Mouse (Mus musculus) neural tube, embryonic 11.5 days (tissue): Measurements from ENCODE around the gene Myo18a. TPM values are rescaled to one million over a fixed set of nuclear protein-coding genes. Genes with fewer than 3 reads are reported as not detected.

Experiments used
- ATAC-seq: fragments of 200-750 bp; cut with Nextera tagmentation; 2 replicates; pipeline ENCODE4 v1.8.0; 2017; ENCODE audit warnings: moderate number of reproducible peaks, mild to moderate bottlenecking, moderate TSS enrichment, moderate library complexity; ENCODE audit not compliant: insufficient read depth, low FRiP score, low TSS enrichment
- DNase-seq: peaks from one replicate; pipeline ENCODE4 v3.0.0-alpha.2; 2015; ENCODE audit warnings: low spot score
- H3K27ac ChIP-seq: fragments of 300-500 bp; sonication (generic); 2 replicates; pipeline ENCODE4 v1.5.1; 2014; ENCODE audit warnings: low read depth, mild to moderate bottlenecking, low read length
- H3K27me3 ChIP-seq: fragments of 300-500 bp; sonication (generic); 2 replicates; pipeline ENCODE4 v1.6.1; 2014; ENCODE audit warnings: mild to moderate bottlenecking, low read length, mixed read lengths; ENCODE audit not compliant: control insufficient read depth, insufficient read depth
- H3K36me3 ChIP-seq: fragments of 300-500 bp; sonication (generic); 2 replicates; pipeline ENCODE4 v1.6.1; 2014; ENCODE audit warnings: mild to moderate bottlenecking, low read length, moderate library complexity, mixed read lengths; ENCODE audit not compliant: control insufficient read depth, insufficient read depth
- H3K4me1 ChIP-seq: fragments of 300-500 bp; sonication (generic); 2 replicates; pipeline ENCODE4 v1.6.1; 2014; ENCODE audit warnings: low read length, mixed read lengths; ENCODE audit not compliant: control insufficient read depth, insufficient read depth
- H3K4me2 ChIP-seq: fragments of 300-500 bp; sonication (generic); 2 replicates; pipeline ENCODE4 v1.6.1; 2014; ENCODE audit warnings: low read depth, mild to moderate bottlenecking, moderate library complexity
- H3K4me3 ChIP-seq: fragments of 300-500 bp; sonication (generic); 2 replicates; pipeline ENCODE4 v1.5.1; 2014; ENCODE audit warnings: low read depth, low read length
- H3K9ac ChIP-seq: fragments of 300-500 bp; sonication (generic); 2 replicates; pipeline ENCODE4 v1.6.1; 2014; ENCODE audit warnings: mild to moderate bottlenecking, low read length
- H3K9me3 ChIP-seq: fragments of 300-500 bp; sonication (generic); 2 replicates; pipeline ENCODE4 v1.6.1; 2016; ENCODE audit warnings: low read length; ENCODE audit not compliant: control insufficient read depth
- WGBS: fragments of 180-500 bp; shearing (Covaris S2); extraction: QIAGEN DNeasy Blood & Tissue Kit; methylation state at CpG from one replicate; pipeline ENCODE4 v1.1.7; 2014; 5-methylcytosine and 5-hydroxymethylcytosine counted together
- polyA plus RNA-seq: library from polyadenylated mRNA; unstranded; fragments of >200 nt; fragmentation: Nextera tagmentation; extraction: Ambion mirVana; gene quantifications from 2 replicates; pipeline ENCODE4 v1.2.1, GENCODE M21; 2014

Gene Myo18a
- polyA plus RNA-seq, 1 experiment from 2014 or later, result 31.3 TPM

DNA sequence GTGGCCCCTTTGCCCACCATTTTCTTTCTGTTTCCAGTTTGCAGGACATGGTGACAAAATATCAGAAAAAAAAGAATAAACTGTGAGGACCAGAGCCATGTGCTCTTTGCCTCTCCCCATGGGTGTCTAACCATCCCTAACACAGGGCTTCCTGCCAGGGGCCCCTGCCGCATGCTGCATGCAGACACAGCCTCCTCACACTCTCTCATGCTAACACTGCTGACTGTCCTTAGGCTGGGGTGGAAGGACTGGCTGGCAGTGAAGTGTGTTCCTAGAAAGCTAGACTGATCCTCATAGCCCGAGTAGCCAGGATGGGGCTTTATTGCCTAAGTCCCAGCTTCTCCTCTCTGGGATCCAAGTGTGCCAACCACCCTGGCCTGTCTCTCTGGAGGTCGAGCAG is 91.6 kb downstream of the Myo18a start:
- Histone ChIP-seq H3K9ac (no peak overlapping the region), H3K27ac (no peak overlapping the region), H3K4me1 (peaks cover 40% of the 10 kb centered on the region), H3K36me3 (peaks cover 7% of the 10 kb centered on the region), H3K4me2 (no peak overlapping the region), H3K4me3 (no peak overlapping the region), H3K27me3 (peaks cover 16% of the 10 kb centered on the region), H3K9me3 (no peaks in the 10 kb centered on the region)
- no peak for ATAC-seq
- no peak for DNase-seq
- 68% methylated on average over 3 of the region's 3 CpGs for WGBS

DNA sequence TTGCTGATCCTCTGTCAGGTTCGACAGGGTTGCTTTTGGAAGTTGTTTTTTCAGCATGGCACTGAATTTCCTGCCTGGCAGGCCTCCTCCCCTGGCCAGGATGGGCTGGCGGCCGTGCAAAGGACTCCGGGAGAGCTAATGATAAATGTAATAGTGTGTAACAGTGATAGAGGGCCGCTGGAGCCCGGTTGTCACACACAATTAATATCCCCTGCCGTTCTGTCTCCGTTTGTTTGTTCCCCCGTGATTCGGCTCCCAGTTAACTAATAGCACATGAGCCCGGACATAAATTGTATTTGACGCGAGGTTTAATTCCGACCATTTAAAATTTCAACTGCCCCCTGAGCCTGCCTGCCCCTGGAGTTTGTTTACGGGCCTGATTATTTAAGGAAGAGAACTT is 92.3 kb downstream of the Myo18a start:
- ATAC-seq, result no peak
- H3K27ac ChIP-seq, result peak overlapping the region; percentile 62
- peaks cover 38% of the 10 kb centered on the region for H3K4me1 ChIP-seq
- H3K9ac ChIP-seq, result no peak overlapping the region
- peak; percentile 37 for DNase-seq
- peaks cover 23% of the 10 kb centered on the region for H3K27me3 ChIP-seq
- no peak overlapping the region for H3K4me2 ChIP-seq
- H3K9me3 ChIP-seq, result no peaks in the 10 kb centered on the region
- H3K36me3 ChIP-seq, result peaks cover 10% of the 10 kb centered on the region
- WGBS, result 26% methylated on average over 15 of the region's 15 CpGs
- H3K4me3 ChIP-seq, result no peak overlapping the region

DNA sequence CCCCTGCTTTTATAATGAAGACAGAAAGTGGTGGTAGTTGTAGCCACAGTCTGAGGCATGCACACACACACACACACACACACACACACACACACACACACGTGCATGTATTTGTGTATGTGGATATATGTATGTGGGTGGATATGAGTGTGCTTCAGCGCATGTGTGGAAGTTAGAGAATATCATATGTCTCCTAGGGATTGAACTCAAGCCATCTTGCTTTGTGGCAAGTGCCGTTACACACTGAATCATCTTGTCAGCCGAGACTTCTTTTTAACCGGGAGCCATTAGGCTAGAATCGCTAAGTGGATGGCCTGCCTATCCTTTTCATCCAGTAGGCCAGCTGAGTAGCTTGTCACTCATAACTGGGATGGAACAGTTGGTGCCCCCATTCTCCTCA is 94.0 kb downstream of the Myo18a start:
- Histone ChIP-seq H3K4me2 (no peak overlapping the region), H3K27me3 (peaks cover 32% of the 10 kb centered on the region), H3K27ac (no peak overlapping the region; the same call in 1 of the 2 replicates), H3K4me3 (no peak overlapping the region), H3K9me3 (no peaks in the 10 kb centered on the region), H3K36me3 (peaks cover 8% of the 10 kb centered on the region), H3K4me1 (peaks cover 33% of the 10 kb centered on the region), H3K9ac (no peak overlapping the region)
- no peak for ATAC-seq
- 77% methylated on average over 6 of the region's 6 CpGs for WGBS
- no peak for DNase-seq

DNA sequence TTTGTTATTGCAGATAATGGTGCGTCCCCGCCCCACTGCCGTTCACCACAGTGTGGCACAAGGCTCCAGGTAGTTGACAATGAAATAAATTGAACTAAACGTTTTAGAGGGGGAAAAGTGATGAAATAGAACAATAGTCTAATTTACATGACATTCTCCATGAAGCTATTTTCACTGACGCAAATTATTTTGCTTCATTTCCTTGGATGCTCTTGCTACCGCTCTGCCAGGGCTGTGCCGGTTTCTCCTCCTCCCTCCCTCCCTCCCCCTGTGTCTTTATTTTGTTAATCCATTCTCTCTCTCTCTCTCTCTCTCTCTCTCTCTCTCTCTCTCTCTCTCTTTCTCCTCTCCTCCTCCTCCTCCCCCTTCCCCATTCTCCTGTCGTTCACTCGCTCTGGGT is 95.5 kb downstream of the Myo18a start:
- no peak for DNase-seq
- WGBS, result 28% methylated on average over 9 of the region's 9 CpGs
- no peak overlapping the region for H3K4me3 ChIP-seq
- H3K9ac ChIP-seq, result no peak overlapping the region
- no peak for ATAC-seq
- H3K27ac ChIP-seq, result no peak overlapping the region
- no peak overlapping the region for H3K4me2 ChIP-seq
- no peaks in the 10 kb centered on the region for H3K9me3 ChIP-seq
- peaks cover 8% of the 10 kb centered on the region for H3K36me3 ChIP-seq
- peaks cover 33% of the 10 kb centered on the region for H3K4me1 ChIP-seq
- H3K27me3 ChIP-seq, result peaks cover 32% of the 10 kb centered on the region

DNA sequence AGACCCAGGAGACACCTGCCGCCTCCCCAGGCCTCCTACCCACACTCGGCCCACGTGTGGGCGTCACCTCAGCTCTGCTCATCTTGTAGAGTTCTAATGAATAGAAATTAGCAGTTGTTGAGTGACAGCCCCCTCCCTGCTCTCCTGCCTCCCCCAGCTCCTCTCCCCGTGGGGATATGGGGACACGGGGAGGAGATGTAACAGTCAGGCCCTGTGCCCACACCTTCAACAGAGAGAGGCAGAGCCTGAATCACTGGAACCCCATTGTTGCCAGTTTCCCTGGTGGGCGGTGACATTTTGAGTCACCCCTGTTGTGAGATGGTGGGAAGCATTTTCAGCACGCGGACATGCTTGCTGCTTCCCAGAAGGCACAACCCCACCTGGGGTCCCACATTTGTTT is 97.9 kb downstream of the Myo18a start:
- Histone ChIP-seq H3K9me3 (no peaks in the 10 kb centered on the region), H3K4me1 (peaks cover 24% of the 10 kb centered on the region), H3K36me3 (peaks cover 11% of the 10 kb centered on the region), H3K4me2 (no peak overlapping the region), H3K4me3 (no peak overlapping the region), H3K9ac (no peak overlapping the region), H3K27me3 (peaks cover 42% of the 10 kb centered on the region), H3K27ac (no peak overlapping the region)
- 88% methylated on average over 9 of the region's 9 CpGs for WGBS
- no peak for ATAC-seq
- no peak for DNase-seq

DNA sequence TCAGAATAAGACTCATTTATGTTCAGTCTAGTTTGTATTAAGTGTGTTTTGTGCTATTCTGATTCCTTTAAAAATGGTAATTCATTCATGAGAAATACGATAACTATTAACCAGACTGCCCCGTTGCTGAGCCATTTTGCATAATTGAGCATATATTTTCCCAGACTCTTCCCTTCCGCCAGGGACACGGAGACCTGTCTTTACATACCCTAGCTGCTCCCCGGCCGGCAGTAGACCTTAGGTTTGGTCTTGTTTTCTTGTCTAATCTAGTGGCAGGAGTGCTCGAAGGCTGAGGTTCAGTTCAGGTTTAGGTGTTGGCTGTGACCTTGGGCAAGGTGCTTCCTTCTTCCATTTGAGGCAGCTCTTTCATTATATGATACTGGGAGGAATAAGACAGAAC is 99.8 kb downstream of the Myo18a start:
- peaks cover 26% of the 10 kb centered on the region for H3K4me1 ChIP-seq
- WGBS, result 84% methylated on average over 7 of the region's 7 CpGs
- no peak overlapping the region for H3K4me2 ChIP-seq
- H3K27me3 ChIP-seq, result peaks cover 44% of the 10 kb centered on the region
- H3K9me3 ChIP-seq, result no peaks in the 10 kb centered on the region
- no peak overlapping the region for H3K9ac ChIP-seq
- ATAC-seq, result no peak
- H3K36me3 ChIP-seq, result peaks cover 9% of the 10 kb centered on the region
- no peak for DNase-seq
- H3K27ac ChIP-seq, result no peak overlapping the region
- no peak overlapping the region for H3K4me3 ChIP-seq

DNA sequence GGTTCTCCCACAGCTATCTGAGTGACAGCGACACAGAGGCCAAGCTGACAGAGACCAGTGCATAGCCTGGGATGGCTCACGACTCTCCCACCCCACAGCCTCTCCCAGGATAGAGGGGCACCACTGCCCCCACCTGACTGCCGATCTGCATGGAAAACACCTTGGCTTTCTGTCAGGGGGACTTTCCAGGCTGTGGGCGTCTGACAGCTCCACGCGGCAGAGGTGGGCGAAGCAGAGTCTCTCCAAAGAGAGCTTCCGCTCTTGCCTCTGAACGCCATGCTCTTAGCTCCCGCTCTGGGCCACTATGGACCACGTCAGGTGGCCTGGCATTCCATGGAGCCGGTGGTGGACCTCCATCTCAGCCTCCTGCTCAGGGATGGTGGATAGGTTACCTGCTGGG is 101.7 kb downstream of the Myo18a start:
- Histone ChIP-seq H3K27ac (no peak overlapping the region), H3K27me3 (peaks cover 39% of the 10 kb centered on the region), H3K4me2 (no peak overlapping the region), H3K4me1 (peaks cover 21% of the 10 kb centered on the region), H3K36me3 (peaks cover 6% of the 10 kb centered on the region; the same call in 1 of the 2 replicates), H3K9me3 (no peaks in the 10 kb centered on the region), H3K9ac (no peak overlapping the region), H3K4me3 (no peak overlapping the region)
- ATAC-seq, result 0 out of 2 replicates have a peak, but pooled peaks have one; percentile 20
- WGBS, result 59% methylated on average over 12 of the region's 12 CpGs
- DNase-seq, result no peak

DNA sequence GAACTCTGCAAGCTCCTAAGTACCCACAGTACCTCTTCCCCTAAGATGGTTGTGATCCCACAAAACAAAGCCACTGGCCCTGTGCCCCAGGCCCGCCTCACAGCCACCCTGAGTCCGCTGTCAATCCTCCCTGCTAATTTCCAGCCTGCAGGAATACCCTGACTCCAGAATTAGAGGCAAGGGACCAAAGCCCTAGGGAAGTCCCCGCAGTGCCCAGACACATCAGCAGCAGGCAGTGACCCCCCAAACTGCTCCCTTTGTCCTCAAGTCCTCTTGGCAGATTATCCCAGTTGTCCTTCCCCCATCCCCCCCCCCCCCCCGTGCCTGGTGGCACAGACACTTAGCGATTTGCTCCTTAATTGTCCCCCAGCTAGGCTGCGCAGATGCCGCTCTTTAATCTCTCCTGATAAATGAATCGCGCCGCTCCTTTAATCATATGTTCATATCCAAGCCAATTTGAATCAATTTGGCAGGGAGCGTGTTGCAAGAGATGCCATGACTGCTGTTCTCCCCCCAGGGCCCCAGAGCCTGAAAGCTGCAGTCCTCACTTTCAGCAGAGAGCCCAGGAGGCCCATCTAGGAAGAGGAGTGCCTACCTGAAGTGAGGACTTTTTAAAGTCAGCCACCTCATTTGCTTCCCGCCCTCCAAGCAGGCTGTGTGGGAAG is 104.5 kb downstream of the Myo18a start:
- Histone ChIP-seq H3K27ac (no peak overlapping the region), H3K4me3 (no peak overlapping the region), H3K9ac (no peak overlapping the region), H3K27me3 (peaks cover 29% of the 10 kb centered on the region), H3K4me2 (no peak overlapping the region), H3K4me1 (peaks cover 28% of the 10 kb centered on the region), H3K36me3 (peaks cover 3% of the 10 kb centered on the region; the same call in 1 of the 2 replicates), H3K9me3 (no peaks in the 10 kb centered on the region)
- peak; percentile 28 for DNase-seq
- 10% methylated on average over 11 of the region's 12 CpGs for WGBS
- ATAC-seq, result no peak

DNA sequence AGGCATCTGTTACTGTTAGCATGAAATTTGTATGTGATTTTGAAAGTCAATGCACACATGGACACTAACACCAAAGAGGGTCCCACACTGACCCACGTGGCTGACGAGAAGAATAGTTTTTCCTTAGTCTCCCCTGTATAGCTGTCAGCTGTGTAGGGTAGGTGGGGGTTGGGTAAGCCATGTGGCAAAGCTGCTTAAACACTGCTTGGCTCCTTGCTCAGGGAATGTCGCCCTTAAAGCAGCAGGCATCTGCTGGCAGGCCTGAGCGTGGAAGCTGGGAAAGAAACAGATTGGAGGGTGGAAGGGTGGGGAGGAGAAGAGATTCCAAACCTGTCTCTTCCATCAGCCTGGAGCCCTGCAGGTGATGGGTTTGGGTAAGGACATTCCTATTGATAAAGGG is 108.4 kb downstream of the Myo18a start:
- Histone ChIP-seq H3K4me2 (no peak overlapping the region), H3K4me3 (no peak overlapping the region), H3K9ac (no peak overlapping the region), H3K27ac (no peak overlapping the region), H3K36me3 (no peaks in the 10 kb centered on the region), H3K27me3 (peaks cover 15% of the 10 kb centered on the region), H3K4me1 (peaks cover 26% of the 10 kb centered on the region), H3K9me3 (no peaks in the 10 kb centered on the region)
- DNase-seq (no peak), ATAC-seq (no peak)
- 31% methylated on average over 4 of the region's 4 CpGs for WGBS
